Mouse (Mus musculus) limb, embryonic 10.5 days (tissue): ENCODE results near the gene Gga3. TPM values are rescaled to one million over a fixed set of nuclear protein-coding genes. Genes with fewer than 3 reads are reported as not detected.

Source experiments
- DNase-seq: peaks from one replicate; pipeline ENCODE4 v3.0.0-alpha.2; 2017; ENCODE audit warnings: low spot score
- H3K27ac ChIP-seq: fragments of 300-500 bp; sonication (generic); 2 replicates; pipeline ENCODE4 v1.5.1; 2016; ENCODE audit warnings: mild to moderate bottlenecking
- H3K27me3 ChIP-seq: fragments of 300-500 bp; sonication (generic); 2 replicates; pipeline ENCODE4 v1.6.1; 2016; ENCODE audit warnings: low read depth, mild to moderate bottlenecking; ENCODE audit not compliant: poor library complexity, severe bottlenecking
- H3K36me3 ChIP-seq: fragments of 300-500 bp; sonication (generic); 2 replicates; pipeline ENCODE4 v1.6.1; 2016; ENCODE audit warnings: mild to moderate bottlenecking, moderate library complexity
- H3K4me1 ChIP-seq: fragments of 300-500 bp; sonication (generic); 2 replicates; pipeline ENCODE4 v1.6.1; 2016
- H3K4me3 ChIP-seq: fragments of 300-500 bp; sonication (generic); 2 replicates; pipeline ENCODE4 v1.5.1; 2016; ENCODE audit warnings: mild to moderate bottlenecking, moderate library complexity
- H3K9me3 ChIP-seq: fragments of 300-500 bp; sonication (generic); replicated peaks from 2 replicates; pipeline ENCODE4 v1.6.1; 2016; ENCODE audit warnings: mild to moderate bottlenecking
- WGBS: fragments of 180-500 bp; shearing (Covaris S2); methylation state at CpG from one replicate; pipeline ENCODE4 v1.1.7; 2016; 5-methylcytosine and 5-hydroxymethylcytosine counted together
- polyA plus RNA-seq: library from polyadenylated mRNA; unstranded; fragments of >200 nt; fragmentation: Nextera tagmentation; extraction: Ambion mirVana; gene quantifications from 2 replicates; pipeline ENCODE4 v1.2.1, GENCODE M21; 2016

Gga3 gene
- polyA plus RNA-seq, 1 experiment from 2014 or later, result 34.9 TPM

DNA sequence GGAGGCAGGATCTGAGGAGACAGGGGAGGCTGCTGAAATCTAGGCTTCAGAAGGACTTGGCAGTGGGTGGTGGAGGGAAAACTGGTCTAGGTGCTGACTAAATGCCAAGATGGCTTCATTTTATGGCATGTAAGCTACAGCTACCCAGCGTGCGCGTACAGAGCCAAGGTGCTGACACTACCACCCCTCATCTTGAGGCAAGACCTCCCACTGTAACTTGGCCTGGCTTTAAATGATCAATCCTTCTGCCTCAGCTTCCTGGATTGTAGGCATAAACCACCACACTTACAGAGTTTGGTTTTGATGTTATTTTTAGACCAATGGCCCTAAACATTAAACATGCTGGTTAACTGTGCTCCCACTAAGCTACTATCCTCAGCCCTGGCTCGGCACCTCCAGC is 35.7 kb upstream of the Gga3 start:
- Histone ChIP-seq H3K4me1 (peaks cover 9% of the 10 kb centered on the region), H3K36me3 (peaks cover 20% of the 10 kb centered on the region), H3K9me3 (no peaks in the 10 kb centered on the region), H3K27me3 (no peaks in the 10 kb centered on the region), H3K27ac (no peak overlapping the region), H3K4me3 (no peak overlapping the region)
- WGBS, result 83% methylated on average over 4 of the region's 4 CpGs
- no peak for DNase-seq

DNA sequence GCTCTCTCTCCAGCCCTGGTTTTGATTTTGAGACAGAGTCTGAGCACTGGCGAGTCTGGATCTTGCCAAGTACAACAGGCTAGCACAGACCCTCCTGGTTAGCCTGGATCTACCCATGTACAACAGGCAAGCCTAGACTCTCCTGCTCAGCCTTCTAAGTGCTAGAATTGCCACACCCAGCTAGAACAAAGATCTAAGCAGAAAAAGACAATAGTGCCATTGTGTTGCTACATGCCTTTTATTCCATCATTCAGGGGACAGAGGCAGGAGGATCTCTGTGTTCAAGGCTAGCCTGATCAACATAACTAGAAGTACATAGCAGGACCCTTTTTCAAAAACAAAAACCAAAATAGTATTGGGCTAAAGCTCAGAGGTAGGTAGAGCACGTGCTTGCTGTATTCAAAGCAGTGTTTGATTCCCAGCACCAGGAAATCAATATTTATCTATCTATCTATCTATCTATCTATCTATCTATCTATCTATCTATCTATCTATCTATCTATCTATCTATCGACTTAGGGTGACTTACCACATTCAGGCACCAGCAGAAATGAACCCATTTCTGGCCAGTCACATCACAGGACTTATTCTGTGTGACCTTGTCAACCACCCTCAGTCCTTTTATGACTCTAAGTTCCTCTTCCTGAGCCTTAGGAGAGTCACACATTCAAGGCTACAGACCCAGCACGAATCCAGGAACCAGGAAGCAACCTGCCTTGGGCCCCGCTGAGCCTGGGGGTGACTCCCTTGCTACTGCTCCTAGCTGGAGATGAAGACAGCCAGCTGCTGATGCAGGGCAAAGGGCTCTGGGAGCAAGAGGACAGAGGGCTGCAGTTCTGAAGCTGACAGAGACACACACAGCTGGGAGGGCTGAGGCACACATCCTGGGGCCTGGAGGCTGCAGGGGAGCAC is 34.9 kb upstream of the Gga3 start:
- Histone ChIP-seq H3K4me1 (peaks cover 9% of the 10 kb centered on the region), H3K36me3 (peaks cover 13% of the 10 kb centered on the region), H3K27ac (peak overlapping the region; percentile 36; the same call in 1 of the 2 replicates), H3K4me3 (no peak overlapping the region), H3K27me3 (no peaks in the 10 kb centered on the region), H3K9me3 (no peaks in the 10 kb centered on the region)
- WGBS, result 81% methylated on average over 5 of the region's 5 CpGs
- DNase-seq, result no peak

DNA sequence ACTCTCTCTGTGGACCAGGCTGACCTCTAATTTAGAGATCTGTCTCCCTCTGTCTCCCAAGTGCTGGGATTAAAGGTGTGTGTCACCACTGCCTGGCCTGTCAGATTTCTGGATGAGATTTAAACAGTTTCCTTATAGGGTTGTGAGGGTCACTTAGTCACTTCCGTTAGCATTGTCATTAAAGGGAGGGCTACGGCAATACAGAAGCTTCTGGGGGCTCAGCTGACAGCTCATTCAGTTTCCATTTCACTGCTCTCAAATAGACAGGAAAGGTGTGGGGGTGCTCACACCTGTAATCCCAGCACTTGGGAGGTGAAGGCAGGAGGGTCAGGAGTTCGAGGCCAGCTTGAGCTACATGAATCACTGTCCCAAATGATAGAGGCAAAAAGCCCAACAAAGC is 33.1 kb upstream of the Gga3 start:
- H3K4me3 ChIP-seq, result no peak overlapping the region
- H3K27ac ChIP-seq, result no peak overlapping the region
- H3K4me1 ChIP-seq, result peaks cover 9% of the 10 kb centered on the region
- H3K9me3 ChIP-seq, result no peaks in the 10 kb centered on the region
- DNase-seq, result no peak
- WGBS, result 81% methylated on average over 3 of the region's 3 CpGs
- no peaks in the 10 kb centered on the region for H3K27me3 ChIP-seq
- 0 out of 2 replicates have a peak, but pooled peaks cover under 1% of the 10 kb centered on the region for H3K36me3 ChIP-seq

DNA sequence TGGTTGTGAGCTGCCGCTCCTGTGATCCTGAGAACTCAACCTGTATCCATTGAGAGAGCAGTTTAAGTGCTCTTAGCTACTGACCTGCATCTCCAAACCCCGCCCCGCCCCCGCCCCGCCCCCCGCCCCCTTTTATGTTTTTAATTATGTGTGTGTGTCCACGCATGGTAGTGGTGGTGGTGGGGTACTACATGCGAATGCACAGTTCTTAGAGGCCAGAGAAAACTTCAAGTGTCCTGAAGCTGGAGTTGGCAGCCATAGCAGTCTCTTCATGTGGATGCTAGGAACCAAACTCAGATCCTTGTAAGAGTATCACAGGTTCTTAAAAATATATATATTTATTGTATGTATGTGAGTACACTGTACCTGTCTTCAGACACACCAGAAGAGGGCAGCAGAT is 31.6 kb upstream of the Gga3 start:
- no peak for DNase-seq
- peaks cover 9% of the 10 kb centered on the region; the same call in 1 of the 2 replicates for H3K4me1 ChIP-seq
- no peak overlapping the region for H3K27ac ChIP-seq
- 65% methylated on average over 8 of the region's 8 CpGs for WGBS
- no peak overlapping the region for H3K4me3 ChIP-seq
- H3K9me3 ChIP-seq, result no peaks in the 10 kb centered on the region
- no peaks in the 10 kb centered on the region for H3K27me3 ChIP-seq
- no peaks in the 10 kb centered on the region for H3K36me3 ChIP-seq

GRCm38 (mm10) chr11:115635041-115635440 is 31.2 kb upstream of the Gga3 start:
- H3K9me3 ChIP-seq, result no peaks in the 10 kb centered on the region
- peaks cover 9% of the 10 kb centered on the region; the same call in 1 of the 2 replicates for H3K4me1 ChIP-seq
- H3K36me3 ChIP-seq, result no peaks in the 10 kb centered on the region
- 84% methylated on average over 8 of the region's 8 CpGs for WGBS
- H3K4me3 ChIP-seq, result no peak overlapping the region
- H3K27ac ChIP-seq, result no peak overlapping the region
- no peaks in the 10 kb centered on the region for H3K27me3 ChIP-seq
- DNase-seq, result no peak

DNA sequence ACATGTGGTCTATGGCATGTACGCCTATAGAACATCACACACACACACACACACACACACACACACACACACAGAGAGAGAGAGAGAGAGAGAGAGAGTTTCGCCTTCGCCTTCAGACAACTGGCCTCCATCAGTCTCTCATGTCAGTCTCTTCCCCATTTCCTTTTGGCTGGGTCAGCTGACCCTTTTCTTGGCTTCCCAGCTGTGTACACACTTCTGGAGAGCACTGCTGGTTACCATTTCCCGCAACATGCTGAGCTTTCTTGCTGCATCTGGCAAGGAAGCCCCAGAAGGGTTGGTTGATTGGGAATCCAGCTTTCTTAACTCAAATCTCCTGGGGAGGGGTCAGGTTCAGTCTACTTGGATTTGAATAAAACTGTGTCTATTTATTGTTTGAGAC is 30.3 kb upstream of the Gga3 start:
- 75% methylated on average over 4 of the region's 4 CpGs for WGBS
- H3K36me3 ChIP-seq, result no peaks in the 10 kb centered on the region
- no peaks in the 10 kb centered on the region for H3K9me3 ChIP-seq
- no peak overlapping the region for H3K27ac ChIP-seq
- no peak overlapping the region for H3K4me3 ChIP-seq
- no peaks in the 10 kb centered on the region for H3K27me3 ChIP-seq
- peaks cover 6% of the 10 kb centered on the region; the same call in 1 of the 2 replicates for H3K4me1 ChIP-seq
- DNase-seq, result no peak

DNA sequence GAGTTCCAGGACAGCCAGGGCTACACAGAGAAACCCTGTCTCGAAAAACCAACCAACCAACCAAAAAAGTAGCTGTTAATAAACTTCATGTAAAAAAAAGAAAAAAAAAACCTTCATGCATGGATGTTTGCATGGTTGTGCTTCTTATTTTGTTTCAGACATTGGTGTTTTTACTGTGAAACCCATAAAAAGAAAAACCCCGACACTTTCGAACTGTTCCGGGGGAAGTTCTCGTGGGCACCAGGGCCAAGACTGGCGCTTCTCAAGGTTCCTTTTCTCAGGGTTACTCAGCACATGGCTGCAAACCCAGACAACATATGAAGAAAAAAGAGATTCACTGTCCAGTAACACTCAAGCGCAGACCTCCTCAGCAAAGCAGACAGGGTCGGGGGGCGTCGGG is 29.0 kb upstream of the Gga3 start:
- H3K27ac ChIP-seq, result no peak overlapping the region
- H3K4me1 ChIP-seq, result peaks cover 8% of the 10 kb centered on the region; the same call in 1 of the 2 replicates
- no peaks in the 10 kb centered on the region for H3K36me3 ChIP-seq
- no peaks in the 10 kb centered on the region for H3K27me3 ChIP-seq
- 91% methylated on average over 10 of the region's 10 CpGs for WGBS
- no peaks in the 10 kb centered on the region for H3K9me3 ChIP-seq
- H3K4me3 ChIP-seq, result no peak overlapping the region
- DNase-seq, result no peak

GRCm38 (mm10) chr11:115632247-115632646 is 28.4 kb upstream of the Gga3 start:
- Histone ChIP-seq H3K4me3 (no peak overlapping the region), H3K27ac (no peak overlapping the region), H3K4me1 (peaks cover 14% of the 10 kb centered on the region), H3K36me3 (no peaks in the 10 kb centered on the region), H3K9me3 (no peaks in the 10 kb centered on the region), H3K27me3 (no peaks in the 10 kb centered on the region)
- WGBS, result 70% methylated on average over 7 of the region's 7 CpGs
- DNase-seq, result no peak

- Histone ChIP-seq H3K4me1 (peaks cover 19% of the 10 kb centered on the region), H3K27ac (no peak overlapping the region), H3K27me3 (no peaks in the 10 kb centered on the region), H3K4me3 (no peak overlapping the region), H3K36me3 (no peaks in the 10 kb centered on the region), H3K9me3 (no peaks in the 10 kb centered on the region)
- WGBS, result 13% methylated on average over 3 of the region's 3 CpGs
- no peak for DNase-seq
Measured at GRCm38 (mm10) chr11:115631505-115631890, 27.6 kb upstream of the Gga3 start.

DNA sequence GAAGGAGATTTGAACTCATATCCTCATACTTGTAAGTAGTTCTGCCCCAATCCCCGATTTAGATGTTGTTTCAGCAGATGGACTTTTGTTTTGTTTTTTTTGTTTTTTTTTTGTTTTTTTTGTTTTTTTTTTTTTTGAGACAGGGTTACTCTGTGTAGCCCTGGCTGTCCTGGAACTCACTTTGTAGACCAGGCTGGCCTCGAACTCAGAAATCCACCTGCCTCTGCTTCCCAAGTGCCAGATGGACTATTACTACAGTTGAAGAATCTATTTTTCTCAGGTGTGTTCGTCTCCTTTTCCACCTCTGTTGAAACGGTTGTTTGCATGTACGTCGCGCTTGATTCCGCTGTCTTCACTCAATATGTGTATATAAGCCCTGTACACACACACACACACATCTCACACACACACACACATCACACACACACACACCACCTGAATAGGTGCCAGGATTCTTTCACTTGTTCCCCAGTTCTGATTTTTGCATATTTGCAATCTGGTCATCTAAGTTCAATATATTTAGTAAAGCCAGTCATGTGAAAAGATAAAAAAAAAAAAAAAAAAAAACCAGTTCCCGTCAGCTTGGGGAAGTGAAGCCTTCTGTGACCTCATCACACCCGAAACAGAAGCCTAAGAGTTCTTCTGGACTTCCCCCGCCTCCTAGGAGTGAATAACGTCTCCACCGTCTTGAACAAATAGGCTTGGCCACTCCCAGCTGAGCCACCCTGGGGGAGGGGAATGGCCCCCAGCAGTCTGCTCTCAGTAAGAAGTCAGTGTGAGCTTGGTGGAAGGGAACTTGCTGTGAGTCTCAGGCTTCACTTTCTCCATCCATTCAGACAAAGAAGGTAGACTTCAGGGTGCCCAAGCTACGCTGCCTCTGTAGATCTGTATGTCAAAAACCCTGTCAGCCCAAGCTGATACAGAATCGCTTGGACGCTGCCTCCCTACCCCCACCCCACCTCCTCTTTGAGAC is 27.0 kb upstream of the Gga3 start:
- no peak for DNase-seq
- Histone ChIP-seq H3K36me3 (no peaks in the 10 kb centered on the region), H3K4me1 (peaks cover 19% of the 10 kb centered on the region), H3K27ac (no peak overlapping the region), H3K4me3 (no peak overlapping the region), H3K9me3 (no peaks in the 10 kb centered on the region), H3K27me3 (no peaks in the 10 kb centered on the region)
- 54% methylated on average over 16 of the region's 16 CpGs for WGBS

DNA sequence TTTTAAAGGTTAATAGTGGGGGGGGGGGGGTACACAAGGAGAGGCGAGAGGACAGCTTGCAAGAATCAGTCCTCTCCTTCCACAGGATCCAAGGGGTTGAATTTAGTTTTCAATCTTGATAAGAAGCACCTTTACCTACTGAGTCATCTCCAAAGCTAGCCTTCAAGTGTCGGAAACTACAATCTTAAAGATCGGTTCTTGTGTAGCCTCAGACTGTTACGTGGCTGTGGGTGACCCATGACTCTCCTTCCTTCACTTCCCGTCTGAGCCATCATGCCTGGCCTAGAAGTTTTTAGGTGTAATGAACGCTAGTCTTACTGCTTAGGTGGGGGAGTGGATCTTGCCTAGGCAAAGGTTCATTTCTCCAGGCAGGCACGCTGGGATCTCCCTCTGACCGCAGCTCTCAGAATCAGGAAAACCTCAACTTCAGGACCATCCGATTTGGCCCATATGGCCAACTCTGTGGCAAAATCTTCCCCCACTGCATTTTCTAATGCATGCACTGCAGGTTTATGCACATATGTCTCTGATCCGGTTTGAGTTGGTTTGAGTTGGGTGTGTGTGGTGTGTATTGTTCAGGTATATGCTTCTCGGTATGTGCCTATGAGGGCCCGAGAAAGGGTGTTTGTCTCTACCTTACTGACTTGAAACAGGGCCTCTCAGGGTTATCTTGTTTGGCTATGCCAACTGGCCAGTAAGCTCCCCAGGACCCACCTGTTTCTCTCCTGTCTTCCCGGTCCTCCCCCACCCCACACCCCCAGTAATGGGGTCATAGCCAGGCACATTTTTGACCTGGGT is 26.1 kb upstream of the Gga3 start:
- Histone ChIP-seq H3K9me3 (no peaks in the 10 kb centered on the region), H3K4me1 (peaks cover 19% of the 10 kb centered on the region), H3K4me3 (no peak overlapping the region), H3K36me3 (0 out of 2 replicates have a peak, but pooled peaks cover 4% of the 10 kb centered on the region), H3K27me3 (no peaks in the 10 kb centered on the region), H3K27ac (no peak overlapping the region)
- 89% methylated on average over 13 of the region's 13 CpGs for WGBS
- DNase-seq, result no peak

DNA sequence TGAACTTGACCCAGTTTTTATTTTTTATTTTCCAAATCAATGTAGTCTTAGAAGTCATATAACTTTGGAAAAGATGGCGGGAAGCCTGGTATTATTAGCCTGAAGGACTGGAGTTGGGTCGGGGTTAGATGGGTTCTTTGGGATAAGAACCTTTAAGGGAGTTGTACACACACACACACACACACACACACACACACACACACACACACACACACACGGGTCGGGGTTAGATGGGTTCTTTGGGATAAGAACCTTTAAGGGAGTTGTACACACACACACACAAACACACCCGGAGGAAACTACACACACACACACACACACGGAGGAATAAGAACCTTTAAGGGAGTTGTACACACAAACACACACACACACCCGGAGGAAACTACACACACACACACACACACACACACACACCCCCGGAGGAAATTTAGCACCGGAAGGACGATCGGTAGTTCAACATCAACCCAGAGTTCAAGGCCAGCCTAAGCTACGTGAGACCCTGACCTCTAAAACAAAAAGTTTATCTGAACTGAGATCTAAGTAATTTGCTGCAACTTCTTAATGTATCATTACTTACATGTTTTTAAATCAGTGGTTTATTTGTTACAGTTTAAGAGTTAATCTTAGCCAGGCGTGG is 24.7 kb upstream of the Gga3 start:
- H3K27ac ChIP-seq, result peak overlapping the region; percentile 80
- H3K4me1 ChIP-seq, result peaks cover 19% of the 10 kb centered on the region
- H3K4me3 ChIP-seq, result peak overlapping the region; percentile 71
- H3K27me3 ChIP-seq, result no peaks in the 10 kb centered on the region
- H3K36me3 ChIP-seq, result peaks cover 9% of the 10 kb centered on the region
- H3K9me3 ChIP-seq, result no peaks in the 10 kb centered on the region
- WGBS, result 54% methylated on average over 13 of the region's 13 CpGs
- no peak for DNase-seq
